Comparison of ENCODE assay signal across 8 mouse cellular contexts in the genomic region with DNA sequence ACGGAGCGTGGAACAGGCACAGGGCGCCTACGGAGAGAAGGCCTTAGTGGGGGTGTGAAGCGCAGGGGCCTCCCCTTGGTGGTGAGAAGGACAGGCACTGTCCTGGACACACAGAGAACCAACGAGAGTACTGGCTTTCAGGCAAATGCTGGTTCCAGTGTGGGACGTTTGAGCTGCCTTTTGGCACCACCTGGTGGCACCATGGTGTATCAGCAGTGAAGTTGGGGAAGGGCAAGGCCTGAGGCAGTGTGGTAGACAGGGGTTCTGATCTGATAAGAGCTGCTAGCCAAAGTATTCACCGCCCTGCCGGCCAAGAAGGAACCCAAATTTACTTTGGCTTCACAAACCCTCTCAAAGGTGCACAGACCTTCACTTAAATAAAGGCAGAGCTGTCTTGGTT. TPM values are rescaled to one million over a fixed set of nuclear protein-coding genes. Genes with fewer than 3 reads are reported as not detected.
A peak's percentile ranks its signal among the peaks of the same experiment; 100 is the strongest.
DNase-seq lines count a peak whose midpoint lies in the region; ATAC-seq and TF ChIP-seq lines count a peak whose summit lies in the region.

No protein-coding gene starts in this region.

- no peak overlapping the region for H3K4me3 ChIP-seq in embryonic facial prominence, embryonic 11.5 days (ENCODE audit: low read depth, low read length)
- H3K4me3 ChIP-seq in heart, postnatal 0 days (ENCODE audit: low read depth, low read length): no peak overlapping the region
- H3K4me3 ChIP-seq in liver, embryonic 16.5 days (ENCODE audit: low read depth, low read length): no peak overlapping the region
- no peak overlapping the region for H3K4me3 ChIP-seq in neural tube, embryonic 14.5 days (ENCODE audit: low read depth, low read length)

- ATAC-seq in embryonic facial prominence, embryonic 11.5 days (replicated peaks; ENCODE audit: insufficient number of reproducible peaks, low FRiP score, low TSS enrichment, low read depth): peak; percentile 30; the same call in 1 of the 2 replicates
- ATAC-seq in heart, postnatal 0 days (ENCODE audit: insufficient read depth, low read depth): peak; percentile 68
- 0 out of 2 replicates have a peak, but pooled peaks have one; percentile 30 for ATAC-seq in liver, embryonic 16.5 days (ENCODE audit: low read depth)
- peak; percentile 57; the same call in 1 of the 2 replicates for ATAC-seq in neural tube, embryonic 14.5 days (ENCODE audit: low read depth)

- no peak for TF ChIP-seq EP300 in heart, postnatal 0 days (IDR thresholded peaks at IDR 0.05; ENCODE audit: low read depth)

- peak; percentile 79 for DNase-seq in CD4-positive helper T cell, adult 2 months (ENCODE audit: low read depth, low spot score)
- DNase-seq in adrenal gland, postnatal 14 days: peak; percentile 89
- DNase-seq in embryonic facial prominence, embryonic 11.5 days (ENCODE audit: low spot score): peak; percentile 73
- DNase-seq in heart, postnatal 0 days (ENCODE audit: low spot score): peak; percentile 70
- DNase-seq in kidney, postnatal 36 days: peak; percentile 66 to 82
- peak; percentile 77 for DNase-seq in testis, postnatal 10 days (ENCODE audit: low spot score)

- no peaks in the 10 kb centered on the region for H3K27me3 ChIP-seq in embryonic facial prominence, embryonic 11.5 days (ENCODE audit: control insufficient read depth, insufficient read depth, low read length)
- no peaks in the 10 kb centered on the region for H3K27me3 ChIP-seq in heart, postnatal 0 days (ENCODE audit: control insufficient read depth, insufficient read depth, low read length)
- H3K27me3 ChIP-seq in liver, embryonic 16.5 days (ENCODE audit: control insufficient read depth, insufficient read depth, low read depth, low read length): no peaks in the 10 kb centered on the region
- H3K27me3 ChIP-seq in neural tube, embryonic 14.5 days (ENCODE audit: control insufficient read depth, insufficient read depth, low read length): no peaks in the 10 kb centered on the region

- H3K4me1 ChIP-seq in embryonic facial prominence, embryonic 11.5 days (ENCODE audit: control insufficient read depth, insufficient read depth, low read length): no peaks in the 10 kb centered on the region
- H3K4me1 ChIP-seq in heart, postnatal 0 days (ENCODE audit: control insufficient read depth, insufficient read depth): peaks cover 14% of the 10 kb centered on the region; the same call in 1 of the 2 replicates
- peaks cover under 1% of the 10 kb centered on the region; the same call in 1 of the 2 replicates for H3K4me1 ChIP-seq in liver, embryonic 16.5 days (ENCODE audit: control insufficient read depth, low read depth, low read length)
- 0 out of 2 replicates have a peak, but pooled peaks cover 8% of the 10 kb centered on the region for H3K4me1 ChIP-seq in neural tube, embryonic 14.5 days (ENCODE audit: control insufficient read depth, insufficient read depth, low read length)

- no peak overlapping the region for H3K27ac ChIP-seq in embryonic facial prominence, embryonic 11.5 days (replicated peaks; ENCODE audit: low read depth, low read length)
- H3K27ac ChIP-seq in heart, postnatal 0 days (ENCODE audit: low read depth): no peak overlapping the region
- H3K27ac ChIP-seq in liver, embryonic 16.5 days (ENCODE audit: low read length): no peak overlapping the region
- no peak overlapping the region for H3K27ac ChIP-seq in neural tube, embryonic 14.5 days (ENCODE audit: low read depth, low read length)

- H3K9me3 ChIP-seq in embryonic facial prominence, embryonic 11.5 days (replicated peaks; ENCODE audit: control insufficient read depth, low read length): no peaks in the 10 kb centered on the region
- no peaks in the 10 kb centered on the region for H3K9me3 ChIP-seq in heart, postnatal 0 days (replicated peaks; ENCODE audit: control insufficient read depth, low read length)
- H3K9me3 ChIP-seq in liver, embryonic 16.5 days (replicated peaks; ENCODE audit: control insufficient read depth, low read length): no peaks in the 10 kb centered on the region
- no peaks in the 10 kb centered on the region for H3K9me3 ChIP-seq in neural tube, embryonic 14.5 days (ENCODE audit: control insufficient read depth, low read length)

- WGBS in embryonic facial prominence, embryonic 11.5 days: 51% methylated on average over 9 of the region's 9 CpGs
- 28% methylated on average over 9 of the region's 9 CpGs for WGBS in heart, postnatal 0 days
- WGBS in liver, embryonic 16.5 days (ENCODE audit: insufficient replicate concordance): 36% methylated on average over 9 of the region's 9 CpGs
- 49% methylated on average over 9 of the region's 9 CpGs for WGBS in neural tube, embryonic 14.5 days

- peaks cover 2% of the 10 kb centered on the region for H3K36me3 ChIP-seq in embryonic facial prominence, embryonic 11.5 days (replicated peaks; ENCODE audit: control insufficient read depth, insufficient read depth, low read depth, low read length)
- peaks cover 30% of the 10 kb centered on the region for H3K36me3 ChIP-seq in heart, postnatal 0 days (replicated peaks; ENCODE audit: control insufficient read depth, insufficient read depth, low read length)
- H3K36me3 ChIP-seq in liver, embryonic 16.5 days (ENCODE audit: control insufficient read depth, insufficient read depth): peaks cover 4% of the 10 kb centered on the region; the same call in 1 of the 2 replicates
- peaks cover 3% of the 10 kb centered on the region; the same call in 1 of the 2 replicates for H3K36me3 ChIP-seq in neural tube, embryonic 14.5 days (ENCODE audit: control insufficient read depth, insufficient read depth, low read length)

- TF ChIP-seq CTCF in heart, postnatal 0 days (IDR thresholded peaks at IDR 0.05; ENCODE audit: low read depth): peak; percentile 98

- no peak overlapping the region; the same call in 1 of the 2 replicates for H3K9ac ChIP-seq in embryonic facial prominence, embryonic 11.5 days (replicated peaks; ENCODE audit: low read length)
- no peak overlapping the region for H3K9ac ChIP-seq in heart, postnatal 0 days (replicated peaks; ENCODE audit: low read depth, low read length)
- H3K9ac ChIP-seq in liver, embryonic 16.5 days (ENCODE audit: low read depth, low read length): no peak overlapping the region
- no peak overlapping the region for H3K9ac ChIP-seq in neural tube, embryonic 14.5 days (replicated peaks; ENCODE audit: low read depth, low read length)

- H3K4me2 ChIP-seq in embryonic facial prominence, embryonic 11.5 days (ENCODE audit: low read depth, low read length): no peak overlapping the region
- H3K4me2 ChIP-seq in heart, postnatal 0 days (ENCODE audit: low read depth, low read length): no peak overlapping the region
- no peak overlapping the region for H3K4me2 ChIP-seq in liver, embryonic 16.5 days (ENCODE audit: low read depth, low read length)
- H3K4me2 ChIP-seq in neural tube, embryonic 14.5 days (ENCODE audit: low read depth, low read length): no peak overlapping the region

RNA-seq across cellular contexts. Expression of gene Tesc, which starts 41.8 kb away (rescaled TPM):
- 78.8 and 80.8 TPM in 2 replicates for total RNA-seq in adrenal gland, postnatal 14 days (2021)
- 3.4 and 3.9 TPM in 2 replicates for polyA plus RNA-seq in embryonic facial prominence, embryonic 11.5 days (2014; fragmentation: Nextera tagmentation; extraction: Ambion mirVana)
- total RNA-seq in heart, postnatal 0 days (2014; rRNA removed; ENCODE audit: low replicate concordance): 17.6 and 19.6 TPM in 2 replicates
- polyA plus RNA-seq in heart, postnatal 0 days (2015; fragmentation: Nextera tagmentation; extraction: Ambion mirVana): 19.0 and 20.7 TPM in 2 replicates
- polyA plus RNA-seq in liver, embryonic 16.5 days (2015; fragmentation: Nextera tagmentation; extraction: Ambion mirVana): 1.3 and 1.9 TPM in 2 replicates
- 2.2 and 2.5 TPM in 2 replicates for polyA plus RNA-seq in neural tube, embryonic 14.5 days (2014; fragmentation: Nextera tagmentation; extraction: Ambion mirVana)
